Mouse (Mus musculus): ENCODE measurements around the gene Zfp384.

Zfp384 gene

DNA sequence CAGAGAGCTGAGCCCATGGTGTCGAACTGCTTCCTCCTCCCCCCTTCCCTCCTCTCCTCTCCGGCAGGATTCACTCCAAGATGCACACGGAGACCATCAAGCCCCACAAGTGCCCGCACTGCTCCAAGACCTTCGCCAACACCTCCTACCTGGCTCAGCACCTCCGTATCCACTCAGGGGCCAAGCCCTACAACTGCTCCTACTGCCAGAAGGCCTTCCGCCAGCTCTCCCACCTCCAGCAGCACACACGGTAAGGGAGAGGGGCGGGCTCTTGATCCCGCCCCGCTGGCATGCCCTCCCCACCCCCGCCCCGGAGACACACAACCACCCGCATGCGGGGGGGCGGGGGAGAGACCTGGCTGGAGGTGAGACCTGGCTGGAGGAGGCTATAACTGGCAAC lies 22.7 kb downstream of the Zfp384 start:
- TF ChIP-seq POU5F1 (IDR thresholded peaks at IDR 0.05; ENCODE audit: borderline replicate concordance, low read length) = no peak
- no peak for TF ChIP-seq NANOG (IDR thresholded peaks at IDR 0.05; ENCODE audit: borderline replicate concordance, low read length)
- TF ChIP-seq CTCF (conservative IDR thresholded peaks at IDR 0.05; ENCODE audit: low read length) = no peak
- peaks cover 75% of the 10 kb centered on the region for H3K36me3 ChIP-seq (ENCODE audit: insufficient read depth, low read length)
- H3K4me3 ChIP-seq (replicated peaks; ENCODE audit: low read length) = peak overlapping the region; percentile 50
- no peaks in the 10 kb centered on the region for H3K27me3 ChIP-seq (ENCODE audit: insufficient read depth, low read length)
- no peaks in the 10 kb centered on the region for H3K9me3 ChIP-seq (ENCODE audit: low read length)
- H3K4me1 ChIP-seq (replicated peaks; ENCODE audit: low read depth, low read length) = peaks cover 17% of the 10 kb centered on the region

DNA sequence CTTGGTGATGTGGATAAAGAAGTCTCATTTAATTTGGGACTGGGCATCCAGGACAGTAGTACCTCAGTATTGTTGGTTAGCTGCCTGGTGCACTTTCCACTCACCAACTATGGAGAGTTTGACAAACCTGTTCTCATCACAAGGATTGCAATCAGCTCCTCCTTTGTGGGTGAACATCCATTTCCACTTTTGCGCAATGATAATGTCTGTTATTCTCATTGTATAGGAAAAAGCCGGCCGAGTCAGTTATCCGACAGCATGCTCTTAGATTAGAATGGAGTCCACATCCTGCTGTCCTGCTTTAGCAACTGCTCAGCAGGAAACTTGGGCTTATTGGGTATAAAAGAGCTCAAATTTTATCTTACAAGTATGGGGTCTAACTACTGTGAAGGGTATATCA lies 29.7 kb downstream of the Zfp384 start:
- Histone ChIP-seq H3K9me3 (ENCODE audit: low read length) (no peaks in the 10 kb centered on the region), H3K4me3 (replicated peaks; ENCODE audit: low read length) (peak overlapping the region; percentile 91), H3K4me1 (replicated peaks; ENCODE audit: low read depth, low read length) (peaks cover 36% of the 10 kb centered on the region), H3K27me3 (ENCODE audit: insufficient read depth, low read length) (no peaks in the 10 kb centered on the region), H3K36me3 (ENCODE audit: insufficient read depth, low read length) (peaks cover 68% of the 10 kb centered on the region)
- TF ChIP-seq CTCF (conservative IDR thresholded peaks at IDR 0.05; ENCODE audit: low read length) (no peak), NANOG (IDR thresholded peaks at IDR 0.05; ENCODE audit: borderline replicate concordance, low read length) (no peak), POU5F1 (IDR thresholded peaks at IDR 0.05; ENCODE audit: borderline replicate concordance, low read length) (no peak)

DNA sequence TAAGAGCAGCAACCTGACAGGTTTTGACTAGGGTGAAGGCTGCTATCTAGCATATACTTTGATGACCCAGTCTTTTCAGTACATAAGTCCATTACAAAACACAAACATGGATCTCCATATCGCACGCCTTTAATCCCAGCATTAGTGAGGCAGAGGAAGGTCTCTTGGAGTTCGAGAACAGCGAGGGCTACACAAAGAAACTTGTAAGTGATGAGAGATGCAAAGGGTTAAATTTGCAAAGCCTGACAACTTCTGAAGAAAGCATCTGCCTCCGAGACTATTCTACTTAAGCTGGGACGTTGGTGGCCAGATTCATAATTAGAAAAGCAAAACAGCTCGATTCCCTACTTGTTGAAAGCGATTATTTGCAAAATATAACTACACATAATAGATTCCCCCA lies 30.2 kb downstream of the Zfp384 start:
- no peaks in the 10 kb centered on the region for H3K9me3 ChIP-seq (ENCODE audit: low read length)
- H3K4me1 ChIP-seq (replicated peaks; ENCODE audit: low read depth, low read length) = peaks cover 36% of the 10 kb centered on the region
- no peaks in the 10 kb centered on the region for H3K27me3 ChIP-seq (ENCODE audit: insufficient read depth, low read length)
- peak overlapping the region; percentile 91 for H3K4me3 ChIP-seq (replicated peaks; ENCODE audit: low read length)
- H3K36me3 ChIP-seq (ENCODE audit: insufficient read depth, low read length) = peaks cover 68% of the 10 kb centered on the region
- TF ChIP-seq CTCF (conservative IDR thresholded peaks at IDR 0.05; ENCODE audit: low read length) = no peak
- no peak for TF ChIP-seq POU5F1 (IDR thresholded peaks at IDR 0.05; ENCODE audit: borderline replicate concordance, low read length)
- TF ChIP-seq NANOG (IDR thresholded peaks at IDR 0.05; ENCODE audit: borderline replicate concordance, low read length) = no peak

DNA sequence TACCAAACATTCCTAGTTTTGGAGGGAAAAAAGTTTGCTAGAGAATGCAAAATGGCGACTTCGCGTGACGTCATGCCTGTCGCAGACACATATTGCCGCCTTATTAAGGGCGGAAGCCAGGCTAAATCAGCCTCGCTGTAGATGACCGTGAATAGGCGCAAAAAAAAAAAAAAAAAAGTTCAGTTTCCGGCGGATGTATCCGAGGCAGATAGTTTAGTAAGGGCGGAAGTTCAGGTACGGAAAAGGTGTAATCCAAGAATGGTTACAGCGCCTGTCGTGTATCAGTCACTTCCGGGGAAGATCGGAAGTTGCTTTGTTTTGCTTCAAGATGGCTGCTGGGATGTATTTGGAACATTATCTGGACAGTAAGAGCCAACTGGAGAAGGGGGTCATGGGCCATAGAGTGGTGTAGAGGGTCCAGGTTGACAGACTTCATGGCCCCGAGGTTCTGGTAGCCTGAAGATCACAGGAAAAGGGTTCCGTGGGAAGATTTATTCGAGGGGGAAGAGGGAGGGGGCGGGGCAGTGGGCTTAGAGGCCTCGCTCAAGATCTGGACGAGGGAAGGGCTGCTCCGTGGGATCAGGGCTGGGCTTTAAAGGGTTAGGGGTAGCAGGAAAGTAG lies 30.7 kb downstream of the Zfp384 start, which contains the start of gene Ing4:
TSS of gene Ing4 (plus strand) at position 228 of the 621 bp plus-strand sequence.
- H3K4me1 ChIP-seq (replicated peaks; ENCODE audit: low read depth, low read length) = peaks cover 36% of the 10 kb centered on the region

DNA sequence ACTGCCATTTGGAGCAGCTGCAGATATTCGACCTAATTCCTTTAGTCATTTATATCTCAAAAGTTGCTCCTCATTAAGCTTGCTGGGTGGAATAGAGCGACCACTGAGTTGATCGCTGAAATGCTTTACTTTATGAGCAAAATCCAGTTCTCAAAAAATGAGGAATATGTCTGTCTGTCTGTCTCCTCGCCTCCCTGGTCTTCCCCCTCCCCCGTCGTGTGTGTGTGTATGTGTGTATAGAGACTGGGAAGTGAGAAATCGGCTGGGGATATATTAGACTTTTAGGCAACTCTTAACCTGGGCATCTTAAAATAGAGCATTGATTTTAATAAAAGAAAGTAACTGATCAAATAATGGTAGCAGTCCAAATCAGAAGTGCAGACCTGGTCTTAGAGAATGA lies 31.3 kb downstream of the Zfp384 start:
- H3K4me1 ChIP-seq (replicated peaks; ENCODE audit: low read depth, low read length) = peaks cover 36% of the 10 kb centered on the region
- no peaks in the 10 kb centered on the region for H3K9me3 ChIP-seq (ENCODE audit: low read length)
- H3K36me3 ChIP-seq (ENCODE audit: insufficient read depth, low read length) = peaks cover 68% of the 10 kb centered on the region
- no peaks in the 10 kb centered on the region for H3K27me3 ChIP-seq (ENCODE audit: insufficient read depth, low read length)
- TF ChIP-seq NANOG (IDR thresholded peaks at IDR 0.05; ENCODE audit: borderline replicate concordance, low read length) = no peak
- TF ChIP-seq CTCF (conservative IDR thresholded peaks at IDR 0.05; ENCODE audit: low read length) = no peak
- TF ChIP-seq POU5F1 (IDR thresholded peaks at IDR 0.05; ENCODE audit: borderline replicate concordance, low read length) = no peak
- peak overlapping the region; percentile 91 for H3K4me3 ChIP-seq (replicated peaks; ENCODE audit: low read length)

More for the DNA sequence above, 30.7 kb downstream of the Zfp384 start, which contains the start of gene Ing4:
- Histone ChIP-seq H3K27me3 (ENCODE audit: insufficient read depth, low read length) (no peaks in the 10 kb centered on the region), H3K9me3 (ENCODE audit: low read length) (no peaks in the 10 kb centered on the region), H3K36me3 (ENCODE audit: insufficient read depth, low read length) (peaks cover 68% of the 10 kb centered on the region), H3K4me3 (replicated peaks; ENCODE audit: low read length) (peak within 1 kb of the TSS; percentile 91)
- TF ChIP-seq POU5F1 (IDR thresholded peaks at IDR 0.05; ENCODE audit: borderline replicate concordance, low read length) (no peak), NANOG (IDR thresholded peaks at IDR 0.05; ENCODE audit: borderline replicate concordance, low read length) (no peak), CTCF (conservative IDR thresholded peaks at IDR 0.05; ENCODE audit: low read length) (no peak)

DNA sequence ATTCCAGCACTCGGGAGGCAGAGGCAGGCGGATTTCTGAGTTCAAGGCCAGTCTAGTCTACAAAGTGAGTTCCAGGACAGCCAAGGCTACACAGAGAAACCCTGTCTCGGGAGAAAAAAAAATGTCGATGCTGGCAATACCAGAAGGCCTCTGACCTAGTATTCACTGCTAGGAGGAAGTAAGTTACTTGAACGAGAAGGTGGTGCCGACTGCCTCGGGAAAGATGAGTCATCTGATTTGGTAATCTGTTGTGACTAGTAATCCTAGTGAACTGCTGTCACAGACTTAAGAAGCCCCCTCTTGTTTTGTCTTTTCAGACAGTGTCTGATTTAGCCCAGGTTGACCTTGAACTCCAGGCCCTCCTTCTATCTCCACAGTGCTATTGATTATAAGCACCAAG lies 32.1 kb downstream of the Zfp384 start:
- no peak for TF ChIP-seq NANOG (IDR thresholded peaks at IDR 0.05; ENCODE audit: borderline replicate concordance, low read length)
- no peak for TF ChIP-seq CTCF (conservative IDR thresholded peaks at IDR 0.05; ENCODE audit: low read length)
- TF ChIP-seq POU5F1 (IDR thresholded peaks at IDR 0.05; ENCODE audit: borderline replicate concordance, low read length) = no peak
- Histone ChIP-seq H3K9me3 (ENCODE audit: low read length) (no peaks in the 10 kb centered on the region), H3K27me3 (ENCODE audit: insufficient read depth, low read length) (no peaks in the 10 kb centered on the region), H3K36me3 (ENCODE audit: insufficient read depth, low read length) (peaks cover 67% of the 10 kb centered on the region), H3K4me3 (replicated peaks; ENCODE audit: low read length) (no peak overlapping the region), H3K4me1 (replicated peaks; ENCODE audit: low read depth, low read length) (peaks cover 42% of the 10 kb centered on the region)

DNA sequence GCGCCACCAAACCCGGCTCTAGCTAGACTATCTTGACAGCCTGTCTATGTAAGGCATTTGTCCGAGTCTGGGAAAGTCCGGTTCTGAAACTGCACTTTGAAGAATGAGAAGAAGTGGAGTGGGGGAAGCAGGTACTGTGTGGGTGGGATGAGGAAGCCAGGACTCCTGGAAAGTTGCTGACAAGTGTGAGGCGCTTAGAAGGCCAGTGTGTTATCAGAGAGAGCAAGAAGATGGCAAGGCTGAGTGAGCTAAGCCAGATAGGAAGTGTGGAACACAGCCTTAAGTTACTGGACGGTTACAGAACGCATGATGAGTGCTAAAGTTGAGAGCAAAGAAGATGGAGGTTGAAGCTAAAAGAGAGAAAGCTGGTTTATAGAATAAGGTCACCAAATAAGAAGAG lies 33.1 kb downstream of the Zfp384 start:
- no peak overlapping the region for H3K4me3 ChIP-seq (replicated peaks; ENCODE audit: low read length)
- H3K9me3 ChIP-seq (ENCODE audit: low read length) = no peaks in the 10 kb centered on the region
- no peak for TF ChIP-seq NANOG (IDR thresholded peaks at IDR 0.05; ENCODE audit: borderline replicate concordance, low read length)
- peaks cover 50% of the 10 kb centered on the region for H3K4me1 ChIP-seq (replicated peaks; ENCODE audit: low read depth, low read length)
- H3K36me3 ChIP-seq (ENCODE audit: insufficient read depth, low read length) = peaks cover 66% of the 10 kb centered on the region
- H3K27me3 ChIP-seq (ENCODE audit: insufficient read depth, low read length) = no peaks in the 10 kb centered on the region

DNA sequence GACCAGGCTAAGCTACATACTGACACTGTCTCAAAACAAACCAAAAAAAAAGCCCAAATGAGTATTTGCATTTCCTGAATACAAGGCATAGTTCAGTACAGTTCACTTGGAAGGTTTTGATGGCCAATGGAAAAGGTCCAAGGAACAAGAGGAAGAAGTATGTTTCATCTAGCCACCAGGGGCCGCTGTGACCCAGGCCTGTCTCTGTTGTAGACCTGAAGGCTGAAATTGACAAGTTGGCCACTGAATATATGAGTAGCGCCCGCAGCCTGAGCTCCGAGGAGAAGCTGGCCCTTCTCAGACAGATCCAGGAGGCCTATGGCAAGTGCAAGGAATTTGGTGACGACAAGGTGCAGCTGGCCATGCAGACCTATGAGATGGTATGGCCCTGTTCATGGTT lies 37.7 kb downstream of the Zfp384 start:
- Histone ChIP-seq H3K4me1 (replicated peaks; ENCODE audit: low read depth, low read length) (peaks cover 65% of the 10 kb centered on the region), H3K4me3 (replicated peaks; ENCODE audit: low read length) (no peak overlapping the region), H3K27me3 (ENCODE audit: insufficient read depth, low read length) (peaks cover 6% of the 10 kb centered on the region; the same call in 1 of the 2 replicates), H3K36me3 (ENCODE audit: insufficient read depth, low read length) (peaks cover 72% of the 10 kb centered on the region), H3K9me3 (ENCODE audit: low read length) (no peaks in the 10 kb centered on the region)
- TF ChIP-seq NANOG (IDR thresholded peaks at IDR 0.05; ENCODE audit: borderline replicate concordance, low read length) (no peak), CTCF (conservative IDR thresholded peaks at IDR 0.05; ENCODE audit: low read length) (peak; percentile 83)

DNA sequence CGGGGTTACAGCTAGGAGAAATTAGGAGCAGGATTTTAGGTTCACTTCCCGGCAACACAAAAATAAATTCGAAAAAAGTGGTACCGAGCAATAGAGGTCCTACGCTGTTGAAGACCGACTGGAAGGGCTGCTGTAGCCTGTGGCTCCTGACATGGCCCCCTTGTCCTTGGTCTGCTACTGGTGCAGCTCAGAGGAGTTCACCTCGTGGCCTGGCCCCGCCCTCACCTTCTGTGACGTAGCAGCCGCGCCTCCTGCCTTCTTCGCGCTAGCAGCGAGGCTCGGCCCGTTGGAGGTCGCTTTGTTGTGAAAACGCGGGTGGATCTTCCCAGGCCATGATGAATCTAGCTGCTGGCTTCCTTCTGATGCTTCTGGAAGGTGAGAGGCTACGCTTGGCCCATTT lies 40.7 kb downstream of the Zfp384 start, which contains the start of gene Acrbp:
TSS of gene Acrbp (plus strand) at position 12 of the 400 bp plus-strand sequence.
- Histone ChIP-seq H3K27me3 (ENCODE audit: insufficient read depth, low read length) (peaks cover 6% of the 10 kb centered on the region; the same call in 1 of the 2 replicates), H3K9me3 (ENCODE audit: low read length) (no peaks in the 10 kb centered on the region), H3K4me1 (replicated peaks; ENCODE audit: low read depth, low read length) (peaks cover 69% of the 10 kb centered on the region), H3K4me3 (replicated peaks; ENCODE audit: low read length) (peak within 1 kb of the TSS; percentile 55), H3K36me3 (ENCODE audit: insufficient read depth, low read length) (peaks cover 62% of the 10 kb centered on the region)
- TF ChIP-seq CTCF (conservative IDR thresholded peaks at IDR 0.05; ENCODE audit: low read length) = no peak
- no peak for TF ChIP-seq POU5F1 (IDR thresholded peaks at IDR 0.05; ENCODE audit: borderline replicate concordance, low read length)
- TF ChIP-seq NANOG (IDR thresholded peaks at IDR 0.05; ENCODE audit: borderline replicate concordance, low read length) = no peak

Measured in E14TG2a.4 (cell line).